Mouse (Mus musculus) brain, embryonic 14.5 days (tissue): ENCODE data around the gene Ube2o.

ENCODE experiments used
- CTCF ChIP-seq: fragments of 200-500 bp; IDR thresholded peaks from 2 replicates; pipeline ENCODE4 v1.5.1; 2012; ENCODE audit warnings: inconsistent platforms, mild to moderate bottlenecking, moderate library complexity, borderline replicate concordance; ENCODE audit not compliant: insufficient read depth, insufficient read length; ENCODE audit errors: extremely low read depth
- POLR2A ChIP-seq: fragments of 200-500 bp; IDR thresholded peaks from 2 replicates; pipeline ENCODE4 v1.6.1; 2012; ENCODE audit warnings: mild to moderate bottlenecking, inconsistent platforms, borderline replicate concordance; ENCODE audit not compliant: poor library complexity, insufficient read depth, insufficient read length, severe bottlenecking; ENCODE audit errors: extremely low read depth

DNA sequence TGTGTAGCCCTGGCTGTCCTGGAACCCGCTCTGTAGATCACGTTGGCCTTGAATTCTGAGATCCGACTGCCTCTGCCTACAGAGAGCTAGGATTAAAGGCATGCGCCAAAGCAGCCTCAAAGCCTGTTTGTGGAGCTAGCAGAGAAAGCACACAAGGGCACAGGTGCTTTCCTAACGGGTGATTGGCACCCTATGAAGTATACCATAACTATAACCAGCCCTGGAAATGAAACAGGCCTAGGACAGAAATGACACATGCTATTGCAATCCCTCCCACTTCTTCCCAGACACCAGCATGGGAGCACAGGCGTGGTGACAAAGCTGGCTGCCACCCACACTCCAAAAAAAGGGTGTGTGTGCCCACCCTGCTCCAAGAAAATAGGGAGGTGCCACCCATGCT is 68.3 kb downstream of the Ube2o start:
- TF ChIP-seq CTCF: no peak
- no peak for TF ChIP-seq POLR2A
